Mouse (Mus musculus): ENCODE results near the gene Setd3. TPM values are rescaled to one million over a fixed set of nuclear protein-coding genes. Genes with fewer than 3 reads are reported as not detected.

The Setd3 gene
- total and polyA plus RNA-seq, 3 experiments: 40.1 to 59.9 TPM; not detected in 1

DNA sequence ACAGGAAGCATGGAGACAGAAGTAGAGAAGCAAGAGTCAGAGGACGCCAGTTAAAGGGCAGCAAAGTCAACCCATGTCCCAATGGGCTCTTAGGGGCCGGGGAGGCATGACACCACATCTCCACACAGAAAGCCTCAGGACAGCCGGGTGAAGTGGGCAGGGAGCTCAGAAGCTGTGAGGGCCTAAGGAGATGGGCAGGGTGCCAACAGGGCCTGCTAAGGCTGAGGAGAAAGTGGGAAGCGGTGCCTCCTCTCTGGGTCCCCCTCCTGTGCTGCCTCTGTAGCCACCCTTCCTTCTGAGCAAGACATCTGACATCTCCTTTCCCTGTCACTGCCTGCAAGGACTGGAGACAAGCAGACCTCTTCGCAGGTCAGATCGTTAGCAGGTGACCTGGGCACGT, 46.7 kb upstream of the Setd3 start:
- no peaks in the 10 kb centered on the region; the same call in 1 of the 2 replicates for H3K79me2 ChIP-seq (ENCODE audit: control insufficient read depth, insufficient read depth, low read length, poor library complexity)
- H3K4me1 ChIP-seq (ENCODE audit: control insufficient read depth in 1 of 2, insufficient read depth in 2 of 2, low read length in 2 of 2): no peaks in the 10 kb centered on the region
- no peaks in the 10 kb centered on the region for H3K36me3 ChIP-seq (ENCODE audit: control insufficient read depth in 1 of 2, insufficient read depth in 2 of 2, low read length in 2 of 2)
- H3K4me3 ChIP-seq (ENCODE audit: control insufficient read depth in 1 of 2, insufficient read depth in 1 of 2, low read depth in 2 of 2, low read length in 2 of 2): no peak overlapping the region
- TF ChIP-seq GATA1 (IDR thresholded peaks at IDR 0.05; ENCODE audit: low read depth, low read length) (no peak), UBTF (IDR thresholded peaks at IDR 0.05; ENCODE audit: borderline replicate concordance, insufficient read depth, low read depth, low read length) (no peak), MYB (IDR thresholded peaks at IDR 0.05; ENCODE audit: low read depth, low read length) (no peak), TCF12 (IDR thresholded peaks at IDR 0.05; ENCODE audit: low read depth, low read length) (no peak), ZNF384 (IDR thresholded peaks at IDR 0.05; ENCODE audit: low read depth, low read length) (no peak), USF1 (IDR thresholded peaks at IDR 0.05; ENCODE audit: low read depth, low read length) (no peak)
- H3K27me3 ChIP-seq (ENCODE audit: control insufficient read depth in 1 of 2, insufficient read depth in 2 of 2, low read length in 2 of 2): no peaks in the 10 kb centered on the region
- H3K9me3 ChIP-seq (replicated peaks; ENCODE audit: insufficient read depth, low read length): no peaks in the 10 kb centered on the region
- H3K9ac ChIP-seq (ENCODE audit: control insufficient read depth, low read depth, low read length, poor library complexity, severe bottlenecking): no peak overlapping the region
- no peak for DNase-seq (ENCODE audit: low read depth, low spot score)
- H3K27ac ChIP-seq (ENCODE audit: control insufficient read depth, low read depth, low read length): no peak overlapping the region

DNA sequence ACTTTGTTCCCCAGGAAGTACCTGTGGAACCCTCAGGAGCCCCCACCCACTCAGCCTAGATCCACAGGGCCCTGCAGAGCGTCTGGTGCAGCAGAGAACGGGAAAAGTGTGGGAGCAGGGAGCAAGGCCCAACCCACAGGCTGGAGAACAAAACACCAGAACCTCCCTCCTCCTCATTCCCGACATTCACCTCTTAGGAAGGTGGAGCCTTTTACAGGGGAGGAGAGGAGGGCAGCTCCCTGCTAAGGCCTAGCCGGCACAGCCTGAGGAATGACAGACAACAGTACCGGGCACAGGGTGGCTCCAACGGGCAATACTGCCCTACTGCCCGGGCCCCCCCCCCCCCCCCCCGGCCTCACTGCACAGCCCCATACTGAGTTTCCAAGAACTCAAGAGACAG, 44.2 kb upstream of the Setd3 start:
- TF ChIP-seq CHD2 (IDR thresholded peaks at IDR 0.05; ENCODE audit: low read length) (no peak), POLR2AphosphoS2 (IDR thresholded peaks at IDR 0.05; ENCODE audit: low read length) (no peak), ZMIZ1 (IDR thresholded peaks at IDR 0.05; ENCODE audit: low read depth, low read length) (no peak), POLR2AphosphoS5 (IDR thresholded peaks at IDR 0.05; ENCODE audit: borderline replicate concordance, low read depth, low read length) (no peak), E2F4 (IDR thresholded peaks at IDR 0.05; ENCODE audit: borderline replicate concordance, low read depth, low read length) (no peak), KAT2A (conservative IDR thresholded peaks at IDR 0.05; ENCODE audit: low read depth, low read length) (no peak), MYB (IDR thresholded peaks at IDR 0.05; ENCODE audit: low read depth, low read length) (no peak), GATA1 (IDR thresholded peaks at IDR 0.05; ENCODE audit: low read depth, low read length) (no peak), TCF12 (IDR thresholded peaks at IDR 0.05; ENCODE audit: low read depth, low read length) (no peak), GABPA (IDR thresholded peaks at IDR 0.05; ENCODE audit: low read depth, low read length) (no peak), TAL1 (IDR thresholded peaks at IDR 0.05; ENCODE audit: low read length) (no peak), NELFE (IDR thresholded peaks at IDR 0.05; ENCODE audit: low read depth, low read length) (no peak), ZKSCAN1 (IDR thresholded peaks at IDR 0.05; ENCODE audit: low read depth, low read length) (no peak), POLR2A (IDR thresholded peaks at IDR 0.05; ENCODE audit: control insufficient read depth in 1 of 2, insufficient read depth in 1 of 2, low read depth in 1 of 2, low read length in 2 of 2, poor library complexity in 1 of 2) (no peak)
- H3K79me2 ChIP-seq (ENCODE audit: control insufficient read depth, insufficient read depth, low read length, poor library complexity): no peaks in the 10 kb centered on the region
- H3K4me1 ChIP-seq (ENCODE audit: control insufficient read depth in 1 of 2, insufficient read depth in 2 of 2, low read length in 2 of 2): no peaks in the 10 kb centered on the region
- no peak for DNase-seq (ENCODE audit: low read depth, low spot score)
- no peaks in the 10 kb centered on the region for H3K36me3 ChIP-seq (ENCODE audit: control insufficient read depth in 1 of 2, insufficient read depth in 2 of 2, low read length in 2 of 2)
- no peaks in the 10 kb centered on the region for H3K9me3 ChIP-seq (replicated peaks; ENCODE audit: insufficient read depth, low read length)
- H3K27ac ChIP-seq (ENCODE audit: control insufficient read depth, low read depth, low read length): no peak overlapping the region
- no peaks in the 10 kb centered on the region for H3K27me3 ChIP-seq (ENCODE audit: control insufficient read depth in 1 of 2, insufficient read depth in 2 of 2, low read length in 2 of 2)
- no peak overlapping the region for H3K4me3 ChIP-seq (ENCODE audit: control insufficient read depth in 1 of 2, insufficient read depth in 1 of 2, low read depth in 2 of 2, low read length in 2 of 2)
- no peak overlapping the region for H3K9ac ChIP-seq (ENCODE audit: control insufficient read depth, low read depth, low read length, poor library complexity, severe bottlenecking)

All from MEL (cell line).